Mouse (Mus musculus): ENCODE measurements around the gene Sfrp5.

The Sfrp5 gene

GRCm38 (mm10) chr19:42201696-42202381 is at the start of gene Sfrp5:
Gene Sfrp5, minus strand, starts transcription at chr19:42202252.
- no peak for DNase-seq (ENCODE audit: low spot score)

DNA sequence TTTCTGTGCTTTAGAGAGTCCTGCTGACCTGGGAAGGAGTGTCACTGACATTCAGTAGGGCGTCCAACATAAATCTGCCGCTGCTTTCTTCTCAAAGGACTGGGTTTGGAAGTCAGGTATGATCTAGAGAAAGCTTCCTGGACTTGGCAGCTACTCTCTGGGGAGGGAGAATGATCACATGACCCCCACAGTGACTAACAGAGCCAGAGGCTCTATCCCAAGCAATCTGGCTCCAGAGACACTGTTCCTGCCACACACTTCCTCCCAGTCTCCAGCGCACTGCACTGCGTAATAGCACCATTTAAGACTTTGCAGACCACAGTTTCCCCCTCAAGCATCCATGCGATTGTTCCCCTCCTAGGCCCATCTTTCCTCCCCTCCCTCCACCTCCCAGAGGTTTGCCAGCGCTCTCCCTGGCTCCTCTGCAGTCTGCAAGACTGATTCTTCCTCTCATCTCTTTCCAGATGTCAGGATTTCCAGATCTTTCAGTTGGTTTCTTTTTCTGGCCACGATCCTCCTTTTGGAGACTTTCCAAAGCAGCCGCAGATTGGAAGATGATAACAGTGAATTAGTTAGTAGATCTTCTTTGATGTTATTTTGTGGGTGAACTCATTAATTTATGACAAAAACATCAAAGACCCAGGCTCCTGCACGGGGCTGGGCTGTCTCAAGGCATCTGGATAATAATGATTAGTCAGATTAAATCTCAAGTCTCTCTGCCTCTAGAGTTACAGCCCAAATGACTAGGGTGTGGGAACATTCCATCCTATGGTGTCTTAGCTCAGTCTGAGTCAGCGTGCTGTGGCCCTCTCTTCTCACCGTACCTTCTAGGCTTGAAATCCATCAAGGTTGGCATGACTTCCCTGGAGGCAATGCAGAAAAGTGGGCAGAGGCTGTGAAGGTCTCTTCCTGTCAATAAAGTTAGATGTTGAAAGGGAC is 48.2 kb upstream of the Sfrp5 start:
- no peak for DNase-seq (ENCODE audit: low spot score)

- DNase-seq (ENCODE audit: low spot score) = no peak
Measured at GRCm38 (mm10) chr19:42247519-42247918, 45.5 kb upstream of the Sfrp5 start, which contains the start of gene Golga7b. Gene Golga7b, plus strand, starts transcription at chr19:42247574.

GRCm38 (mm10) chr19:42246626-42247025 is 44.6 kb upstream of the Sfrp5 start:
- DNase-seq (ENCODE audit: low spot score) = no peak

DNA sequence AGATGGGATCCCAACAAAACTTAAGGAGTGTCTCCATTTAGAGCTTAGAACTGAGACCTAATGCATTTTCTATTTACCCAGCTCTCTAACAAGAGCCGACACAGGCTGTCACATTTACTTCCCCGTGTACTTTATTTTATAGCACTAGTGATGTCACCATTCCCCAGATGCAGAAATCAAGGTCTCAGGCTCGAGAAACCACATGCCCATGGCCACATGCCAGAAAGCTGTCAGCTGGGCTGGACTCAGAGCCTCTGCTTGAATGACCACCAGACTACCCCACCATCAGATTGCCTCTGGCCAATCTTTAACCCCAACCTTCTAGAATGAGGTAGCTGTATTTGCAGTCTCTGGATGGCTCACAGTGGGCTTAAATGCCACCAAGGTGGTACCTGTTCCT is 41.3 kb upstream of the Sfrp5 start:
- no peak for DNase-seq (ENCODE audit: low spot score)

DNA sequence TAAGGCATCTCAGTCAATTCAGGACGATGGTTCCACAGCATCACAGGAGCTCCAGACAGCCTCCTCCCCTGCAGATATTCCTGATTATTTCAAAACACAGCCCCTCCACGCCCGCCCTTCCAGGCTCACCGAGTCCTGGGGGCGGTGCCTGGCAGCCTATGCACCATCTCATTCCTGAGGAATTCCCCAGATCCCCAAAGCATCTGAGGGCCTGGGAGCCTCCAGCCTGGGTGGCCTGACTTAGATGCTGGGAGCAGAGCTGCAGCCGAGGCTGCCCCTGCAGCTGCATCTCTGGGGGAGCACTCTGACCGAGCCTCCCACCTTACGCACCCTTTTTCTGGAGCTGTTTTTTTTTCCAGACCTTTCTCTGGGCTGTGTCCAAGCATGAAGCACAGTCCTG is 38.8 kb upstream of the Sfrp5 start:
- no peak for DNase-seq (ENCODE audit: low spot score)

DNA sequence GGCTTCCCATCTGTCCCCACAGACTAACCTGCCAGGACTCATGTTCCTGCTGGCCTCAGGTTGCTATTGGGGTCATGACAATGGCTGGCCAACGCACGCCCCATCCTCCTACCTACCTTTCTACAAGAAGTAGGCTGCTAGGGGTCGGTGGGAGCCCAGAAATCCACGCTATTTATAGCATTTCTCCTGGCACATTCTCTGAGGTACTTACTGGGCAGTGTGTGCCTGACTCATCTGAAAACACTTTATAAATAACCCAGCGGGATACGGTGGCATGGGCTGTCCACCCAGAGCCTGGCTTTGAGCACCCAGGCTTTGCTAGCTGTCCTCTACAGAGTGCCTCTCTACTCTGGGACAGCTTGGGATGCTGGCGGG is 36.3 kb upstream of the Sfrp5 start:
- no peak for DNase-seq (ENCODE audit: low spot score)

GRCm38 (mm10) chr19:42237602-42238340 is 35.7 kb upstream of the Sfrp5 start:
- DNase-seq (ENCODE audit: low spot score) = no peak

DNA sequence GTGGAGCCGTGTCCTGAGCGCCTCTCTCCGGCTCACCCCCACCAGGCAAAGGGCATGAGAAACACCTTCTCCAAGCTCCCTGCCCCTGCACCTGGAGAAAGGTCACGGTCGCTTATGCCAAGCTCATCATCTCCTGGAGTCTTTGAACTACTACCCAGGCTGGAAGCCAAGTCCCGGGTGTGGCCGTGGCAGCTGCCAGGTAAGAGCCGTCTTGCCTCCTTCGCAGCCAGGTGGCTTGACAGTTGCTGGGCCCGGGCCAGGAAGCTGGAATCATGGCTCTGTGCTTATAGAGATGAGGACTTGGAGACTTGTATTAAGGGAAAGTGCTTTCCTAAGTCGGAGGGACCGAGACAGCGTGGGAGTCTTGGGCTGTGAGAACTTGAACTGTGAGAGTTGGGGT is 28.9 kb upstream of the Sfrp5 start:
- peak; percentile 15 for DNase-seq (ENCODE audit: low spot score)

DNA sequence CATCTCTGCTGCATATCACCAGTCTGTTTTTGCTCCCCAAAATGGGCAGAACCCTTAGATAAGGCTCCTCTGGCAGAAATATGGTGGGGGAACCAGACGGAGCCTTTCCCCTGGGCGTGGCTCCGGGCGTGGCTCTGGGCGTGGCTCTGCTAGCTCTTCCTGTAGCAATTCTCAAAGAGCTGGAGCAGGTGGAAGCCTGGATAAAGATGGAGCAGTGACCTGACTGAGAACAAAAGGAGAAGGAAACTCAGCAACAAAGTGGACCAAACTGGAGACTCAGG is 28.2 kb upstream of the Sfrp5 start:
- no peak for DNase-seq (ENCODE audit: low spot score)

DNA sequence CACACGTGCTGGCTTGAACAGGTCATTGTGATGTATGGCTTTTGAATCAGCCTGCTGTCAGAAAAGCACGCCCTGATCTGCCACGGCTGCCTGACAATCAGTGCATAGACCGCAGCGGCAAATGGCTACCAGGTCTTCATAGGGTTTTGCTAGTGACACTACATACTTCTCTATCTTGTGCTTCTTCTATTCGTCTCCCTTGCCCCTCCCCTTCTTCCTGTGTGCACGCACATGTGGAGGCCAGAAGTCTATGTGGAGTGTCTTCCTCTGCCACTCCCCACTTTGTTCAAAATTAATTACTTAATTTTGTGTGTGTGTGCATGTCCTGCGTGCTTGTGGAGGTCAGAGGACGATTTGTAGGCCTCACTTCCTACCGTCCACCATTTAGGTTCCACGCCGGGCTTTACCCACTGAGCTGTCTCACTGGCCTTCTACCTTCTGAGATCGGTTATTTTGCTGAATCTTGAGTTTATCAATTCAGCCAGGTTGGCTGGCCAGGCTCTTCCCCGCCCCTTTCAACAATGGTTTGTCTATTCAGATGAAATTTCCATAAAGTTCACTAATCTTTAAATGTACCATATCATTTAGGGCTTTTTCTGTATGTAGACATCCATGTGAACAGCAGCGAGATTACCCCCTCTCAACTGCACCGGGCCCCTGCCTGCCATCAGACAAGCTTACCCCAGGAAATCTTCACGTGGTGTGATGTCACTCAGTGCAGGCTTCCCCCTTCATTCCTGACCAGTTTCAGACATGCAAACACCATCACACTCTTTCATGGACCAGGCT is 27.6 kb upstream of the Sfrp5 start:
- DNase-seq (ENCODE audit: low spot score) = no peak

DNA sequence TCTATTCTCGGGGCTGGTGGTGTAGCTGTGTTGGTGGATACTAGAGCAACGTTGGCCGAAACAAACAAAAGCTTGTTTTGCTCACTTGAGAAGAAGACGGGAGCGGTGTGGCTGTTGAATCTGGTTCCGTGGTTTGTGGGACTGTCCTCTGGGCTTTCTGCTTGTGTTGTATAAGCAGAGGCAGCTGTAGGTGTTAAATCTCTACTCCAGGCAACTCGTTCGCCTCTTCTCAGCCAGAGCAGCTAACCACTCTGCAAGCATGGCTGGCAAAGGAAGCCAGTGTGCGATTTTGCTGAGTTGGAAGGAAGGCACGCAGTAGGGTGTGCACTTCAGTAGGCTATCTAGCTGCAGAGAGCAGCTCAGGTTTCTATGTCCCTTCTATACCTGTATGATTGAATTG is 24.4 kb upstream of the Sfrp5 start:
- no peak for DNase-seq (ENCODE audit: low spot score)

DNA sequence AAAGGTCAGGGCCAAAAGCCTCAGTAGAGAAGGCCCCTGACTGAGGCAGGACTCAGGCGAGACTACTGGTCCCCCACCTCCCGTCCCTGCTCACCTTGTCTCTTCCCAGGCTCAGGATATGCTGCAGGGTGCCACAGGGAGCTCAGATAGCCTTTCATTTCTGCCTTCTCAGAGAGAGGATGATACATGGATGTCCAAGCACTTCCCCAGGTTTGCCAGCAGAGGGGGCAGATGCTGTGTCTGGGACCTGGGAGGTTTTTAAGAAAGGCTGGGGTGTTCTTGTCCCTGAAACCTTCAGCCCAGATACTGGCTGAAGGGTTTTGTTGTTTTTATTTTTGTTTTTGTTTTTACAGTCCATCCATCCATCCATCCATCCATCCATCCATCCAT is 15.3 kb upstream of the Sfrp5 start:
- no peak for DNase-seq (ENCODE audit: low spot score)

DNA sequence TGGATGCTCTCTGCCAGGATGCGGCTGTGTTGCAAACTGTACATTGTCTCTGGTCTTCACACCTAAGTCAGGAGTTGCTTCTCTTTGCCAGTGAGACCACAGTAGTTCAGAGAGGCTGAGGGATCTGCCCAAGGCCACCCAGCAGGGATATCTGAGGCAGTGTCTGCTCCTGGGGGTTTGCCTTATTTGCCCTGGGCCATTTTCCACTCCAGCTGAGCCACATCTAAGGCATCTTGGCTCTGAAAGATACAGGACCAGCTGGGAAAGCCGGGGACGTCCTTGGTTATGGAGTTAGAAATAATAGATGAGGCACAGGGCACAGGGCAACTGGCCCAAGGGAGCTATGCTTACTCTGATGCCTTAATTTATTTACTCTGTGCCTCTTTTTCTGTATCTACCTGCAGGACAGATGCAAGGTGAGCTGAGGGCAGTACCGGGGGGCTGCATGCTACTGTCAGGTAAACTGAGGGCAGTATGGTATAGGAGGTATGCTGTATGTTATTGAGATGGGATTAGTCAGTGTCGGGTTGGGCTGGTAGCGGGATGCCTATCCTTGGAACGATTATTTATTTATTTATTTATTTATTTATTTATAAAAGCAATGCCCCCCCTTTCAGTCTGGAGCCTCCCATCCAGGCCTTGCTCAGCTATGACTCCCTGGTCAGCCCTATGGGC is 14.8 kb upstream of the Sfrp5 start:
- DNase-seq (ENCODE audit: low spot score) = no peak

- DNase-seq (ENCODE audit: low spot score) = no peak
Measured at GRCm38 (mm10) chr19:42214601-42215000, 12.5 kb upstream of the Sfrp5 start.

DNA sequence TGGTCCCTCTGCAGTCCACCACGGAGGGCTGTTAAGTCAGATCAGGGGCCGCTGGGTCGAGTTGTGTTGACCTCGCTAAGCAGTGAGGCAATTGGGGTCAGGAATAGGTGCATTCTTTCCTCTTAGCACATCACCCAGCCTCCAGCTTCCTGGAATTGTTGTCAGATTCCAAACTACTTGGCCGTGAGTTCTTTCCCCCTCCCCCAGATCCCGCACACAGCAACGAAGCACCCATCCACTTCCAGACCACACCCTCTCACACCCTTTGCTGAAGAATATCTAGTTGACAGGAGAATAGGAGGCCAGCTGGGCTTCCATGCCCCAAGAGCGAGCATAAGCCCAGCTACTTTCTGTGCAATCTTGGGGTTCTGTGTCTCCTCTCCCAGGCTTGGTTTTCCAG is 9.9 kb upstream of the Sfrp5 start:
- DNase-seq (ENCODE audit: low spot score) = no peak

GRCm38 (mm10) chr19:42209976-42210375 is 7.9 kb upstream of the Sfrp5 start:
- DNase-seq (ENCODE audit: low spot score) = no peak

DNA sequence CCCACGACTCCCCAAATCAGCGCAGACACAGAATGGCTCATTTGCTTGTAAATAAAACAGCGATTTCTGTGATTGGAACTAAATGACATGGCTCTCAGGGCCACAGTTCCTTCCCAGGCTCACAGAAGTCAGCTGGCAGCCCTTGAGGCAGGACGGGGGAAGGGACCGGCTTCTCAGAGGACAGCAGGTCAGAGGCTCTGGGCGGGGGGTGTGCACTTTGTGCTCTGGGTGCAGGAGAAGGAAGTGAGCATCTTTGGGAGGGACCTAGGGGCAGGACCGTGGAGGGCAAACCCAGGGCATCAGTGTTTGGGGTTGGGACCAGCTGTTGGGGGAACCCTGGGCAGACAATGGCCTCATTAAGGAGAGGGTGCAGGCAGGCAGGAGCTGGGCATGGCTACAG is 7.4 kb upstream of the Sfrp5 start:
- DNase-seq (ENCODE audit: low spot score) = no peak

- no peak for DNase-seq (ENCODE audit: low spot score)
Measured at GRCm38 (mm10) chr19:42205201-42205600, 3.1 kb upstream of the Sfrp5 start.

DNA sequence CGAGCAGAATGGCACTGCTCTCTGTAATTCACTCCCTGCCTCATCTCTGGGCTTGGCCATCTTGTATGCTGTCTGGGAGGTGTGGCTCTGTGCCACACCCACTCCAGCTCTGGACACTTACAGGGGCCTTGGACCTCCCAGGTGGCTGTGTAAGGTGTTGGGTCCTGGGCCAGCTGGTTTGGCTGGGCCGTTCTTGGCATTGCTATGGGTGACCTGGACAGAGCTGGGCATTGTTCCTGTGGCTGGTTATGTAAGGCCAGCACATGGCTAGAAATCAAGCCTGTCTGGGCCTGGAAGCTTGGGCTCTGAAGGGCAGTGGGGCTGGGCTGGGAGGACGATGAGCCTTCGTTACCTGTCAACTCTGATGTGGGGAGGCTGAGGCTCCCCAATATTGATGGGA is 2.3 kb upstream of the Sfrp5 start:
- DNase-seq (ENCODE audit: low spot score) = no peak

GRCm38 (mm10) chr19:42202467-42202866 is 415 bp upstream of the Sfrp5 start:
- DNase-seq (ENCODE audit: low spot score) = no peak

DNA sequence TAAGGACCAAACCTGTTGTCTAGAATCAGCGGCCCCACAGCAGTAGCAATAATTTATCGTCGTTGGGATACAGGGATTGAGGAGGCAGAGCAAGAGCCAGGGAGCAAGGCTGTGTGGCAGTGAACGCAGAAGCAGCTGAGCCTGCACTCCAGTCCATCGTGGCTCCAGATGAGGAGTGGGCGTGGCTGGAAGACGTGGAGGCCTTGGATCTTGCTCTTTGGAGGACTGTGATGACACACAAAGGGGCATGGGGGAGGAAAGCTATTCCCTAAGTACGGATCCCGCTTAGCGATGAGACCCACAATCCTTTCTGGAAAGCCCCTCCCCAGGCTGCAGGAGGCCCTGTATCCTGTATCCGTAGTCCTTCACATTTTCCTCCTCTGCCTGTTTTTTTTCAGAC is 4.0 kb downstream of the Sfrp5 start:
- DNase-seq (ENCODE audit: low spot score) = no peak
